Mouse (Mus musculus): ENCODE data around the gene Pklr.
A peak's percentile ranks its signal among the peaks of the same experiment; 100 is the strongest.

Pklr gene

DNA sequence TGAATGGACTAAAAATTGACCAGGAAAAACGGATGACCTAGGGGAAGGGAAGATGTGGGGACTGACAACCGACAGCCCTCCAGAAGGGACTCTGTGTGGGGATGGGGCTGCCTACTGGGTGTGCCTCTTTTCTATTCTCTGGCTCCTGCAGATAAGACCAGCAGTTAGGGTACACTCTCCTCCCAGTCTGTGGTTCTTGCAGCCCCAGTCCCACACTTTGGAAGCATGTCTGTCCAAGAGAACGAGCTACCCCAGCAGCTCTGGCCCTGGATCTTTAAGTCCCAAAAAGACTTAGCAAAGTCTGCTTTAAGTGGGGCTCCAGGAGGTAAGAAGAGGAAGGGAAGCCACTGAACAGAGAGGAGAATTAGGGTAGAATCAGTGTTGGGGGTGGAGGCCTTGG lies at the start of gene Pklr:
TSS of gene Pklr (plus strand) at position 185 of the 400 bp plus-strand sequence.
- no peak for DNase-seq

- peak; percentile 64 for DNase-seq
Measured at GRCm38 (mm10) chr3:89087338-89088110, 48.4 kb upstream of the Pklr start.

- peak; percentile 56 for DNase-seq
Measured at GRCm38 (mm10) chr3:89088974-89089373, 47.0 kb upstream of the Pklr start.

- DNase-seq = peak; percentile 88
Measured at GRCm38 (mm10) chr3:89089882-89090591, 45.9 kb upstream of the Pklr start.

- DNase-seq = peak; percentile 89
Measured at GRCm38 (mm10) chr3:89090694-89091655, 45.0 kb upstream of the Pklr start.

DNA sequence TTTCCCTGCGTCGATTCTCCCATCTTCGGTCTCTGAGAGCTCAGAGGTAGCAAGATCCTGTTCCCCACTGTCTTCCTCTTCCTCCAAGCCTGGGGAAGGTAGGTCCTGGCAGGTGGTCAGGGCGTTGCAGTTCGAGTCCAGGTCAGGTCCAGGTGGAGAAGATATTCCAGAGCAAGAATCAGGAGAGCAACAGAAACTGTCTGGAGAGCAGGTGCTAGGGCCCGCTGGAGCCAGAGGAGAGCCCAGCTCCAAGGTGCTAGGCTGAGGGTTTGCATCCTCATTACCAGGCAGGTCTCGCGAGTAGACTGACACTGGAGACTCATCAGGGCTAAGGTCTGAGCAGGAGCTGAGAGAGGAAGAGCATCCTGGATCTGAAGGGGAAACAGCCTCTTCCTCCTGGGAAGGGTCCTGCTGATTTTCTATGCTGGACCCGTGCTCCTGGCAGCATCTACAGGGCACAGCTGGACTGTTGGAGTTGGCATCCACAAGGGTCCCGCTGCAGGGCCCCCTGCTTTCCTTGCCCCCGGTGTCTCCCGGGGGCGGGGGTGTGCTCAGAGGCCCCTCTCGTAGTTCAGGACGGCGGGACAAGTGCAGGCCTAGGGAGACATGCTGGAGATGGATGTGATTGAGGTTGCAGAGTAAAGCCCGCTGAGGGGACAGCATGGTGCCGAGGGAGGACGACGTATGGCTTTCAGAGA lies 44.0 kb upstream of the Pklr start:
- peak; percentile 64 for DNase-seq

GRCm38 (mm10) chr3:89092509-89093090 lies 43.3 kb upstream of the Pklr start:
- no peak for DNase-seq

DNA sequence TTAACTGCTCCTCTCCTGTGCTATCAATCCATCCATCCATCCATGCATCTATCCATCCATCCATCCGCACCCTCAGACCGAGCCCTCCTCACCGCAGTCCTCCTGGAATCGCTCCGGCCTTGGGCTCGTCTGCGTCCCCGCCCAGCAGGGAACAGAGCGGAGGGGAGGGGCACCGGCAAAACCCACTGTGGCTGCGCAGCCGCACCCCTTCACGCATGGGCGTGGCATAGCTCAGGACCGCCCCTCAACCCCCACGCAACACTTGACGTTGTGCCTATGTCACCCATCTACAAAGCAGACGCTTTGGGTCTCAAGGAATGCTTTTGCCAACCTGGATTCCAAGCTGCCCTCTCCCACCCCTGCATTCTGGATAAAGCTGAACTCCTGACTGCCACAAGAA lies 42.8 kb upstream of the Pklr start, which contains the start of gene Rusc1:
TSS of gene Rusc1 (minus strand) at position 137 of the 400 bp plus-strand sequence.
- DNase-seq = peak; percentile 96

DNA sequence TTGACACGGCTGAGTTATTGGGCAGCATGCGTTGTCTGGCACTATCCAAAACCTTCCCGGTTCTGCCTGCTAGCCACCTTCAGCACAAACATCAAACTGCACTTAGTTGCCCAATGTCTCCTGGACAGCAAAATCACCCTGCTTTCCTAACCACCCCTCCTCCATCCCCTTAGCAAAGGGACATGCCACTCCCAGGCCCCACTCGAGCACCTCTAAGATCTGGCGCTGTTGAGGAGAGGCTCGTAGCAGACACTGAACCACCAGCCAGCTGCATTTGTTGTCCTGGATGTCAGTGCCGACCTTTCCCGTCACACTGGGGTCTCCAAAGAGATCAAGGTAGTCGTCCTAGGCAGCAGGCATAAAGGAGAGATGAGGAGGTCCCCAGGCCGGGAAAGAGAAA lies 41.9 kb upstream of the Pklr start:
- DNase-seq = peak; percentile 52

DNA sequence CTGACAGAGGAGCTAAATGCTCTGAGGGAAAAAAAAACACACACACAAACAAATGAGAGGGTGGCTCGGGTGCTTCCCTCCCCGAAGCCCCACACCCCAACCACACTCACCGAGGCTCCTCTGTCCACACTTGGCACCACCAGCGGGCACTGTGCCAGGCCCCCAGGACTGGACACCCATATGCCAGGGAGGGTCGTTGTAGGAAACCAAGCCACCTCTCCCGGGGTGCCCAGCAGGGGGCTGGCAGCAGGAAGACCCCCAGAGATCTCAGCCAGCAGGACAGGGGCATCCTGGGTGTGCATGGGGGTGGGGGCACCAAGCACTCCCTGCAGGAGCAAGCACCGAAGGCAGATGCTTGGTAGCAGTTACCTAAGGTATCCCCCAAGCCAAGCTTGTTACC lies 35.1 kb upstream of the Pklr start, which contains the start of gene Gm43738:
TSS of gene Gm43738 (minus strand) at position 289 of the 400 bp plus-strand sequence.
- peak; percentile 72 for DNase-seq

GRCm38 (mm10) chr3:89101459-89101811 lies 34.5 kb upstream of the Pklr start:
- no peak for DNase-seq

GRCm38 (mm10) chr3:89101812-89102494 lies 34.0 kb upstream of the Pklr start, which contains the start of gene Fdps:
Gene Fdps (minus strand): TSS chr3:89101959.
- DNase-seq = peak; percentile 99

DNA sequence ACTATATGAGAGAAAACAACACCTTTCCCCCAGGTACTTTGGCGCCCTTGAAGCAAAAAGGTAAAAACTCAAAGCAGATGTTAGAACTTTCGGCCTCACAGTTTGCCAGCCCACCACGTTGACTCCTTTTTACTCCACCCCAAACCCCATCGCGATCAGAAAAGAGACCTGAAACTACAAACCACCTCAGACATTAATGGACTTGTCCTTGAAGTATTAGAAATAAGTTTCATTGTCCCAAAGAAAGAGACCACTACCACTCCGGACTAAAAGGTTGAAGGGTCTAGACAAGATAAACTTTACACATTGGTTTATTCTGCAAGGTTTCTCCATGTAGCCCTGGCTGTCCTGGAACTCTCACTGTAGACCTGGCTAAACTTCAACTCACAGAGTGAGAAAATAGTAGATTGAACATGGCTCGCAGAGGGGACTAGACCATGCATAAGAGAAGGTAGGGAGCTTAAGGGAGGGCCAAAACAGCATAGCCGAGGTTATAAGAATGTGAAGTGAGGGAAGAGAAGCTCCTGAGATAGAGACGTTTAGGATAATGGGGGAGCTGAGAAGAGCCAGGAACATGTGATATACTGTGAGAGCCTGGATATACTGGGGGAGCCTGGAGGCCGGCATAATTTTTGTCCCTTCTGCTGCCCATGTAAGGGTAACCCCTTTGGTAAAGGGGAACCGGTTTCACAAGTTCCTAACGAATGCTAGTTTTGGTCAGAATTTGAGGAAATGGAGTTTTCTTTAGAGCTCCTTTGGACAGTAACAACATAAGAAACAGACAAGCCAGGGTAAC lies 33.2 kb upstream of the Pklr start:
- DNase-seq = no peak

- DNase-seq = no peak
Measured at GRCm38 (mm10) chr3:89103291-89103595, 32.7 kb upstream of the Pklr start.

DNA sequence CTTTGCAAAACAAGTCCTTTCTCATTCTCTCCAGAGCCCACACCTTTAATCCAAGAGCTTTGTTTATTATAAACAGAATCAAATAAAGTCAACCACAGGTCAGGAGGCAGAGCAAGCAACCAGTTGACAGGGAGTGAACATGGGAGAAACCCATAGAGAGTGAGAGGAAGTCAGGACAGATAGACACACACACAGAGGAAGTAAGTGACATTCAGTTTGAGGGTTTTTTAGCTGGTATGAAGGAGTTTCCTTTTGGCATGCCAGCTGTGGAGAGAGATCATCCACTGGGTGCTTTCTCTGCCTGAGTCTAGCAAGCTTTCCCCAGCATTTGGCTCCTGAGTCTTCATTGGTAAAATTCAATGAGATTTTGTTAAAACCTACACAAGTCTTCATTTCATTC lies 29.1 kb upstream of the Pklr start:
- no peak for DNase-seq

DNA sequence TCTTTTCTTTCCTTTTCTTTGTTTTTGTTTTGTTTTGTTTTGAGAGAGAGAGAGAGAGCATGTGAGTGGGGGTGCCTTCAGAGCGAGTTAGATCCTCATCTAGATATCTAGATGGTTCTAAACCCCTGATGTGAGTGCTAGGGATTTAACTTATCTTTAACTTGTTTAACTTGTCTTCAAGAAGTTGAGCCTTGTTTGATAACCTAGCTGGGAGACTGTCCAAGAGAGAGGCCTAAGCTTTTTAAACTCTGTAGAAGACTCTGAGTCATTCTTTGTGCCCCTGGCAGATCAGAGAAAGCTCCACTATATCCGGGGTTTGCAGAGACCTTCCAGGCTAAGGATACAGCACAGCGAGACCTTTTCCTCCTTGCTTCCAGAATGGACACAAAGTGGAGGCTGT lies 28.4 kb upstream of the Pklr start:
- no peak for DNase-seq

GRCm38 (mm10) chr3:89108146-89108545 lies 27.8 kb upstream of the Pklr start:
- DNase-seq = no peak

- DNase-seq = no peak
Measured at GRCm38 (mm10) chr3:89113058-89113457, 22.9 kb upstream of the Pklr start.

DNA sequence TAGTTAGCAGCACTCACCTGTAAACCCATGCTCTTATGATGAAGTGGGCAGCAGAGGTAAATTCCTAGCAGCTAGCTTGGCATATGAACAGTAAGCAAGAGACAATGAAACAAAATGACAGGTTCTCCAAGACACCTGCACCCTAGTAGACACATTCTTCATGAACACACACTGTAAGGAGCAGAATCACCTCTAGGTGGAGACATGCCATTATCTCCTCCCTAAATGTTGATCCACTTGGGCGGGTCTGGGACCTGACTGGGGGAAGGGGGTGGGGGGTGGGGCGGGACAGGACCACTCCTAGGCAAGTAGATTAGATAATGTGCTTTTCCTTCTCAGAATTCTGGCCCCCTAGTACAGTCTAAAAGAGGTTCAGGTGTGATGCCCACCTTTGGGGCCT lies 20.4 kb upstream of the Pklr start:
- DNase-seq = no peak

DNA sequence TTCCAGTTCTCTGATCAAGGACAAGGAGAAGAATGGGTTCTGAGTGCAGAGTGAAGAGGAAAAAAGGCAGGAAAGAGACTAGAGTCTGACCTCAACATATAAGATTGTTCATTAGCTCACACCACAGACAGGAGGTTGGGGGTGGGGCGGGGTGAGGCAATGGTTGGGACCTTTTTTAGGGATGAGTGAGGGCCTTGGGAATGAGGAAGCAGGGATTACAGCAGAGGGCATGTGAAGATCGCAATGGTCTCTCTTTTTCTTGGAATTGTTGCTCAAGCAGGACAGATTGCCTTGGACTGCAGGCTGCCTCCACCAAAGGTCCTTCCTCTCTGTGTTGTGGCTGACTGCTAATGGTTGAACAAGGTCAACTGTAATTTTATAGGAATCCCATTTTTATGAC lies 12.6 kb upstream of the Pklr start:
- DNase-seq = no peak

GRCm38 (mm10) chr3:89124241-89124640 lies 11.7 kb upstream of the Pklr start:
- DNase-seq = no peak

All from cerebellum, adult 11-12 months (tissue).